Mouse (Mus musculus) stomach, embryonic 14.5 days (tissue): ENCODE data around the gene Aqp7. TPM values are rescaled to one million over a fixed set of nuclear protein-coding genes. Genes with fewer than 3 reads are reported as not detected.

ENCODE experiments used
- microRNA-seq: library from miRNA; unstranded; fragments of <30 nt; microRNA quantifications from one replicate; pipeline ENCODE4, GENCODE M21; 2016
- polyA plus RNA-seq: library from polyadenylated mRNA; unstranded; fragments of >200 nt; fragmentation: Nextera tagmentation; extraction: Ambion mirVana; gene quantifications from 2 replicates; pipeline ENCODE4 v1.2.1, GENCODE M21; 2014

Aqp7 gene
- polyA plus RNA-seq, 1 experiment from 2014 or later = 0.43 TPM

Small RNA genes within 50 kb of the gene (microRNA-seq; reads per million reads assigned to microRNA genes)
- 3.6 reads per million, percentile 8 among the genes with 10 or more reads in this experiment for gene Mir3094

Other genes starting within 250 kb of the Aqp7 start
- 53.4 and 55.6 TPM in 2 replicates for gene B4galt1, start 194.1 kb downstream of the Aqp7 start, polyA plus RNA-seq
- gene Spink4, start 128.1 kb downstream of the Aqp7 start, polyA plus RNA-seq = 1.6 TPM in 1 of 2 replicates, not detected in the other
- gene Bag1, start 99.8 kb downstream of the Aqp7 start, polyA plus RNA-seq = 209 and 231 TPM in 2 replicates
- 99.3 and 103 TPM in 2 replicates for gene Chmp5, start 99.7 kb downstream of the Aqp7 start, polyA plus RNA-seq
- gene Nfx1, start 77.2 kb downstream of the Aqp7 start, polyA plus RNA-seq = 109 and 112 TPM in 2 replicates
- 27.3 and 36.0 TPM in 2 replicates for gene Aqp3, start 50.0 kb upstream of the Aqp7 start, polyA plus RNA-seq
- 22.5 and 26.1 TPM in 2 replicates for gene Nol6, start 76.3 kb upstream of the Aqp7 start, polyA plus RNA-seq
- 85.7 and 87.5 TPM in 2 replicates for gene Ube2r2, start 87.6 kb upstream of the Aqp7 start, polyA plus RNA-seq
- 59.9 and 61.3 TPM in 2 replicates for gene Ubap2, start 227.0 kb upstream of the Aqp7 start, polyA plus RNA-seq